Mouse (Mus musculus): ENCODE measurements around the gene Bloc1s3.
"Not testable (repeated sequence)": the region's sequence is repeated elsewhere in the genome, so short reads cannot be mapped to it uniquely, and the experiment has no call there.

The Bloc1s3 gene

GRCm38 (mm10) chr7:19512353-19512752 lies 4.2 kb upstream of the Bloc1s3 start:
- no peak for DNase-seq

GRCm38 (mm10) chr7:19511934-19512333 lies 3.8 kb upstream of the Bloc1s3 start:
- not testable (repeated sequence) for DNase-seq

- no peak for DNase-seq
These were observed 1.6 kb upstream of the Bloc1s3 start for GRCm38 (mm10) chr7:19509786-19510185.

GRCm38 (mm10) chr7:19508924-19509568 lies 879 bp upstream of the Bloc1s3 start:
- DNase-seq: no peak

- no peak for DNase-seq
These were observed 570 bp downstream of the Bloc1s3 start for GRCm38 (mm10) chr7:19507612-19507981.

- peak; percentile 82 for DNase-seq
These were observed 1.1 kb downstream of the Bloc1s3 start for GRCm38 (mm10) chr7:19506969-19507611.

GRCm38 (mm10) chr7:19506326-19506725 lies 1.8 kb downstream of the Bloc1s3 start:
- no peak for DNase-seq

- DNase-seq: peak; percentile 65
These were observed 4.6 kb downstream of the Bloc1s3 start for GRCm38 (mm10) chr7:19503481-19504068.

- no peak for DNase-seq
These were observed 6.5 kb downstream of the Bloc1s3 start for GRCm38 (mm10) chr7:19501658-19502057.

- no peak for DNase-seq
These were observed 7.5 kb downstream of the Bloc1s3 start for GRCm38 (mm10) chr7:19500420-19501363.

GRCm38 (mm10) chr7:19498326-19498725 lies 9.8 kb downstream of the Bloc1s3 start:
- no peak for DNase-seq

- DNase-seq: no peak
These were observed 12.0 kb downstream of the Bloc1s3 start for GRCm38 (mm10) chr7:19496214-19496555.

GRCm38 (mm10) chr7:19495521-19496213 lies 12.5 kb downstream of the Bloc1s3 start:
- peak; percentile 87 for DNase-seq

- no peak for DNase-seq
These were observed 13.3 kb downstream of the Bloc1s3 start for GRCm38 (mm10) chr7:19494751-19495474.

- peak; percentile 87 for DNase-seq
These were observed 16.4 kb downstream of the Bloc1s3 start for GRCm38 (mm10) chr7:19491731-19492130.

GRCm38 (mm10) chr7:19489525-19489924 lies 18.6 kb downstream of the Bloc1s3 start:
- DNase-seq: peak; percentile 19

GRCm38 (mm10) chr7:19486549-19486948 lies 21.6 kb downstream of the Bloc1s3 start:
- no peak for DNase-seq

- DNase-seq: no peak
These were observed 22.7 kb downstream of the Bloc1s3 start for GRCm38 (mm10) chr7:19485488-19485887.

GRCm38 (mm10) chr7:19483281-19483680 lies 24.9 kb downstream of the Bloc1s3 start:
- DNase-seq: no peak

GRCm38 (mm10) chr7:19477624-19478384 lies 30.4 kb downstream of the Bloc1s3 start:
- DNase-seq: peak; percentile 70

- peak; percentile 28 for DNase-seq
These were observed 31.1 kb downstream of the Bloc1s3 start for GRCm38 (mm10) chr7:19477084-19477483.
